Mouse (Mus musculus): Measurements from ENCODE around the gene Rdh8. TPM values are rescaled to one million over a fixed set of nuclear protein-coding genes. Genes with fewer than 3 reads are reported as not detected.

Gene Rdh8
- total RNA-seq (2022): not detected

- DNase-seq (ENCODE audit: low spot score in 2 of 2): no peak
These were observed at the start of gene Rdh8 for GRCm38 (mm10) chr9:20818236-20818635. Rdh8 (plus strand) TSS chr9:20818503.

GRCm38 (mm10) chr9:20781286-20781685 lies 37.0 kb upstream of the Rdh8 start:
- no peak for DNase-seq (ENCODE audit: low spot score in 2 of 2)

GRCm38 (mm10) chr9:20785055-20785454 lies 33.2 kb upstream of the Rdh8 start:
- DNase-seq (ENCODE audit: low spot score in 2 of 2): no peak

- no peak for DNase-seq (ENCODE audit: low spot score in 2 of 2)
These were observed 30.3 kb upstream of the Rdh8 start for GRCm38 (mm10) chr9:20787992-20788391.

GRCm38 (mm10) chr9:20789651-20790050 lies 28.7 kb upstream of the Rdh8 start:
- no peak for DNase-seq (ENCODE audit: low spot score in 2 of 2)

GRCm38 (mm10) chr9:20790345-20790744 lies 28.0 kb upstream of the Rdh8 start:
- no peak for DNase-seq (ENCODE audit: low spot score in 2 of 2)

- DNase-seq (ENCODE audit: low spot score in 2 of 2): peak; percentile 21 to 62
These were observed 24.0 kb upstream of the Rdh8 start for GRCm38 (mm10) chr9:20794108-20794806.

- no peak for DNase-seq (ENCODE audit: low spot score in 2 of 2)
These were observed 13.8 kb upstream of the Rdh8 start for GRCm38 (mm10) chr9:20804266-20805158.

- DNase-seq (ENCODE audit: low spot score in 2 of 2): no peak
These were observed 13.2 kb upstream of the Rdh8 start for GRCm38 (mm10) chr9:20805159-20805495.

- DNase-seq (ENCODE audit: low spot score in 2 of 2): no peak
These were observed 12.6 kb upstream of the Rdh8 start for GRCm38 (mm10) chr9:20805706-20806105.

- no peak for DNase-seq (ENCODE audit: low spot score in 2 of 2)
These were observed 8.0 kb upstream of the Rdh8 start for GRCm38 (mm10) chr9:20810271-20810670.

GRCm38 (mm10) chr9:20810773-20811172 lies 7.5 kb upstream of the Rdh8 start:
- no peak for DNase-seq (ENCODE audit: low spot score in 2 of 2)

- DNase-seq (ENCODE audit: low spot score in 2 of 2): no peak
These were observed 5.6 kb upstream of the Rdh8 start for GRCm38 (mm10) chr9:20812537-20813271.

GRCm38 (mm10) chr9:20814521-20815272 lies 3.6 kb upstream of the Rdh8 start, which contains the start of gene Col5a3:
Col5a3 (minus strand) TSS chr9:20815067.
- no peak for DNase-seq (ENCODE audit: low spot score in 2 of 2)

GRCm38 (mm10) chr9:20820001-20820400 lies 1.7 kb downstream of the Rdh8 start:
- no peak for DNase-seq (ENCODE audit: low spot score in 2 of 2)

GRCm38 (mm10) chr9:20822821-20823220 lies 4.5 kb downstream of the Rdh8 start:
- DNase-seq (ENCODE audit: low spot score in 2 of 2): peak in 1 of 2 experiments; percentile 70

GRCm38 (mm10) chr9:20825781-20826180 lies 7.5 kb downstream of the Rdh8 start:
- DNase-seq (ENCODE audit: low spot score in 2 of 2): no peak

GRCm38 (mm10) chr9:20828127-20828526 lies 9.8 kb downstream of the Rdh8 start:
- DNase-seq (ENCODE audit: low spot score in 2 of 2): no peak

GRCm38 (mm10) chr9:20830901-20831643 lies 12.8 kb downstream of the Rdh8 start:
- DNase-seq (ENCODE audit: low spot score in 2 of 2): peak; percentile 91

- no peak for DNase-seq (ENCODE audit: low spot score in 2 of 2)
These were observed 16.6 kb downstream of the Rdh8 start for GRCm38 (mm10) chr9:20834881-20835280.
